Mouse (Mus musculus): ENCODE measurements around the gene Krtap8-1. TPM values are rescaled to one million over a fixed set of nuclear protein-coding genes. Genes with fewer than 3 reads are reported as not detected.

The Krtap8-1 gene
- polyA plus RNA-seq, 1 experiment from 2014 or later: not detected

DNA sequence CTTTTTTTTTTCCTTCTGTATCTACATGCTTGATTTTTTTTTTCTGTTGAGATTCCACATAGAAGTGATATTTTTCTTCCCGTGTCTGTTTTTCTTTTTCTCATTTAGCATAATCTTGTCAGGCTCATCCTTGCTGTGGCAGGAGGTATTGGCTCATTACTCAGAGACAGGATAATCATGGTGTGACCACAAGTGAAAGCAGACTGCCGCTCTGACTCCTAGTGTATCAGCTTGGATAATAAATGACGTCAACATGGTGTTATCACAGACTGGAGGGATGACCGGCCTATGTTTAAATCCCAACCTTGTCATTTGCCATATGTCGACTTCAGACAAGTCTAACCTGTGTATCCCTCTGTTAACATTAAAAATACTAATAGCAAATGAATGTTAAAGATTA lies 26.6 kb downstream of the Krtap8-1 start:
- 77% methylated on average over 5 of the region's 5 CpGs for WGBS
- no peaks in the 10 kb centered on the region for H3K27me3 ChIP-seq (ENCODE audit: control insufficient read depth, insufficient read depth, low read length)
- H3K9ac ChIP-seq (replicated peaks; ENCODE audit: low read length): no peak overlapping the region
- H3K36me3 ChIP-seq (replicated peaks; ENCODE audit: control insufficient read depth, insufficient read depth, low read depth, low read length): no peaks in the 10 kb centered on the region
- no peaks in the 10 kb centered on the region for H3K4me1 ChIP-seq (ENCODE audit: control insufficient read depth, insufficient read depth, low read length)
- no peak overlapping the region for H3K4me3 ChIP-seq (ENCODE audit: low read depth, low read length)
- no peak overlapping the region for H3K27ac ChIP-seq (replicated peaks; ENCODE audit: low read depth, low read length)
- no peak overlapping the region for H3K4me2 ChIP-seq (ENCODE audit: low read depth, low read length)
- ATAC-seq (replicated peaks; ENCODE audit: insufficient number of reproducible peaks, low FRiP score, low TSS enrichment, low read depth) (no peak), DNase-seq (ENCODE audit: low spot score) (no peak)
- no peaks in the 10 kb centered on the region for H3K9me3 ChIP-seq (replicated peaks; ENCODE audit: control insufficient read depth, low read length)

Other genes starting within 250 kb of the Krtap8-1 start
- not detected in 2 replicates for gene Krtap21-1, start 84.1 kb downstream of the Krtap8-1 start, polyA plus RNA-seq (2014; fragmentation: Nextera tagmentation; extraction: Ambion mirVana)
- gene Krtap6-2, start 67.8 kb downstream of the Krtap8-1 start, polyA plus RNA-seq (2014; fragmentation: Nextera tagmentation; extraction: Ambion mirVana): not detected in 2 replicates
- not detected in 2 replicates for gene Krtap7-1, start 20.4 kb upstream of the Krtap8-1 start, polyA plus RNA-seq (2014; fragmentation: Nextera tagmentation; extraction: Ambion mirVana)
- not detected in 2 replicates for gene Krtap11-1, start 83.2 kb upstream of the Krtap8-1 start, polyA plus RNA-seq (2014; fragmentation: Nextera tagmentation; extraction: Ambion mirVana)

All from embryonic facial prominence, embryonic 11.5 days (tissue).